Mouse (Mus musculus): Measurements from ENCODE around the gene Entr1. TPM values are rescaled to one million over a fixed set of nuclear protein-coding genes. Genes with fewer than 3 reads are reported as not detected.

Gene Entr1
- total RNA-seq (2021) = 10 to 100 TPM; 42.7 to 50.2 TPM
- long read RNA-seq, experiment 1, transcript Entr1-202 (8 exons, 1,955 nt) = major isoform, 19 of 60 reads
- long read RNA-seq, experiment 1, partial matches to known transcripts = 6 of 60 reads
- long read RNA-seq, experiment 1, other reads (novel, unspliced or antisense) = 32 of 60 reads
- long read RNA-seq, experiment 2, transcript Entr1-202 (8 exons, 1,955 nt) = major isoform, 29 of 66 reads
- long read RNA-seq, experiment 2, partial matches to known transcripts = 8 of 66 reads
- long read RNA-seq, experiment 2, other reads (novel, unspliced or antisense) = 23 of 66 reads

- peak; percentile 79 to 88 for DNase-seq (ENCODE audit: low spot score in 2 of 2)
Measured at GRCm38 (mm10) chr2:26389154-26389690, at the start of gene Entr1, which contains the start of gene Pmpca. Gene Entr1 (minus strand): TSS chr2:26389316. Gene Pmpca (plus strand): TSS chr2:26389339.

GRCm38 (mm10) chr2:26438373-26438772 lies 49.3 kb upstream of the Entr1 start:
- DNase-seq (ENCODE audit: low spot score in 2 of 2) = no peak

- no peak for DNase-seq (ENCODE audit: low spot score in 2 of 2)
Measured at GRCm38 (mm10) chr2:26437221-26437620, 48.1 kb upstream of the Entr1 start.

- no peak for DNase-seq (ENCODE audit: low spot score in 2 of 2)
Measured at GRCm38 (mm10) chr2:26434791-26435572, 45.9 kb upstream of the Entr1 start.

GRCm38 (mm10) chr2:26429851-26430250 lies 40.7 kb upstream of the Entr1 start:
- DNase-seq (ENCODE audit: low spot score in 2 of 2) = no peak

GRCm38 (mm10) chr2:26424541-26424940 lies 35.4 kb upstream of the Entr1 start:
- no peak for DNase-seq (ENCODE audit: low spot score in 2 of 2)

- DNase-seq (ENCODE audit: low spot score in 2 of 2) = no peak
Measured at GRCm38 (mm10) chr2:26423086-26423485, 34.0 kb upstream of the Entr1 start.

- DNase-seq (ENCODE audit: low spot score in 2 of 2) = no peak
Measured at GRCm38 (mm10) chr2:26421969-26422368, 32.9 kb upstream of the Entr1 start.

- no peak for DNase-seq (ENCODE audit: low spot score in 2 of 2)
Measured at GRCm38 (mm10) chr2:26418120-26418519, 29.0 kb upstream of the Entr1 start.

GRCm38 (mm10) chr2:26417066-26417465 lies 27.9 kb upstream of the Entr1 start:
- DNase-seq (ENCODE audit: low spot score in 2 of 2) = no peak

- no peak for DNase-seq (ENCODE audit: low spot score in 2 of 2)
Measured at GRCm38 (mm10) chr2:26410931-26411411, 21.9 kb upstream of the Entr1 start.

GRCm38 (mm10) chr2:26410091-26410490 lies 21.0 kb upstream of the Entr1 start:
- no peak for DNase-seq (ENCODE audit: low spot score in 2 of 2)

GRCm38 (mm10) chr2:26409362-26409761 lies 20.2 kb upstream of the Entr1 start:
- DNase-seq (ENCODE audit: low spot score in 2 of 2) = no peak

GRCm38 (mm10) chr2:26408515-26409356 lies 19.6 kb upstream of the Entr1 start, which contains the start of gene Inpp5e:
Gene Inpp5e (minus strand): TSS chr2:26409203.
- DNase-seq (ENCODE audit: low spot score in 2 of 2) = peak; percentile 98 to 99

GRCm38 (mm10) chr2:26403306-26403705 lies 14.2 kb upstream of the Entr1 start:
- no peak for DNase-seq (ENCODE audit: low spot score in 2 of 2)

GRCm38 (mm10) chr2:26402265-26402664 lies 13.1 kb upstream of the Entr1 start:
- DNase-seq (ENCODE audit: low spot score in 2 of 2) = no peak

GRCm38 (mm10) chr2:26401023-26401422 lies 11.9 kb upstream of the Entr1 start:
- DNase-seq (ENCODE audit: low spot score in 2 of 2) = no peak

GRCm38 (mm10) chr2:26400296-26400695 lies 11.2 kb upstream of the Entr1 start:
- DNase-seq (ENCODE audit: low spot score in 2 of 2) = no peak

- DNase-seq (ENCODE audit: low spot score in 2 of 2) = no peak
Measured at GRCm38 (mm10) chr2:26399647-26400046, 10.5 kb upstream of the Entr1 start.

- DNase-seq (ENCODE audit: low spot score in 2 of 2) = no peak
Measured at GRCm38 (mm10) chr2:26398978-26399377, 9.9 kb upstream of the Entr1 start.

GRCm38 (mm10) chr2:26391617-26392016 lies 2.5 kb upstream of the Entr1 start:
- DNase-seq (ENCODE audit: low spot score in 2 of 2) = no peak

Measured in gastrocnemius, postnatal 4 days (tissue).